Mouse (Mus musculus) 416B (cell line): Measurements from ENCODE around the gene Scgb1b27.
"Not testable (repeated sequence)": the region's sequence is repeated elsewhere in the genome, so short reads cannot be mapped to it uniquely, and the experiment has no call there.

ENCODE experiments used
- DNase-seq: peaks from one replicate; pipeline ENCODE4 v3.0.0; 2011; ENCODE audit warnings: low read depth

The Scgb1b27 gene

DNA sequence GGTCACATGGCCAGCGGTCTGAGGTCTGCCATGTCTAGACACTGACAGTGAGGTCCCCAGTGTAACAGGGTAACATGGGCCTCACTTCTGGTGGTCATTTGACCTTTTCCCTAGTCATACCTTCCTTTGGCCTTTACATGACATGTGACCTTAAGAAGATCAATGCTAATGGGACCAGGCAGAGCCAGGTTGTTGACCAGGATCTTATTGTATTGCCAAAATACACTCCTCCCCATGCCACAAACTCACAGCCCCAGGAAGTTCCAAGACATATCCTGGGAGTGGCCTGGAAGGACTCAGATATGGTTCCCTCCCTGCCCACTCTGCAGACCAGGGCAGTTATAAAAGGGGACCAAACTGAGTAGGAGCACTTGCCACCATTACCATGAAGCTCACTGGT lies at the start of gene Scgb1b27:
Gene Scgb1b27, plus strand, starts transcription at position 301 of the 400 bp plus-strand sequence.
- DNase-seq: not testable (repeated sequence)

DNA sequence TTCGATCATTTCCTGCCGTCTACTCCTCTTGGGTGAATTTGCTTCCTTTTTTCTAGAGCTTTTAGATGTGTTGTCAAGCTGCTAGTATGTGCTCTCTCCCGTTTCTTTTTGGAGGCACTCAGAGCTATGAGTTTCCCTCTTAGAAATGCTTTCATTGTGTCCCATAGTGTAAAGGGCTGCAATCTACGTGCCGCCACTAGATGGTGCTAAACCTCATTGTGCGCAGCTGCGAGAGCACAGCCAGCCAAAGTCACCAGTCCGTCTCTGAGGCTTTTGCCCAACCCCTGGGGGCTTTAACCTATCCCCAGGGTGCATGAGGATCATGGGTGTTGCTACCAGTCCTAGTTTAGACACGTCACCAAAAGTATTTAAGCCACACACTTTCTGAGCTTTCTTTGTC lies 39.0 kb upstream of the Scgb1b27 start:
- not testable (repeated sequence) for DNase-seq

DNA sequence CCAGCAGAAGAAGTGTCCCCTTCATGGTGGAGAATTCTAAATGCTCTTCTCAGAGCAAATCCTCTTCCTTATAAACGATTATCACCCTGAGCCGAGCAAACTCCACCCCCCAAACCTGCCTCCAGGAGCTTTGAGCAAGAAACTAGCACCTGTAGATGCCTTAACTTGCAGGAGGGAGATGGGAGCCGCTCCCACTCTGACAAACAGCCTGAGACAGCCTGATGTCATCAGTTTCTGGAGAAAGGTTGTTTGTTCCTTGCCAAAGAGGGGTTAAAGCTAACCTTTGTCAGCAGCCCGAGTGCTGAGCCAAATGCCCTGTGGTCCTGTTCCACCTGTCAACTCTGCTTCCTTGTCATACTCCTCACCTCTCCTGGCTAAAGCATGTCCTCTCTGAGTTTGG lies 7.4 kb upstream of the Scgb1b27 start, which contains the start of gene Scgb2b27:
Gene Scgb2b27, minus strand, starts transcription at position 101 of the 400 bp plus-strand sequence.
- DNase-seq: no peak

DNA sequence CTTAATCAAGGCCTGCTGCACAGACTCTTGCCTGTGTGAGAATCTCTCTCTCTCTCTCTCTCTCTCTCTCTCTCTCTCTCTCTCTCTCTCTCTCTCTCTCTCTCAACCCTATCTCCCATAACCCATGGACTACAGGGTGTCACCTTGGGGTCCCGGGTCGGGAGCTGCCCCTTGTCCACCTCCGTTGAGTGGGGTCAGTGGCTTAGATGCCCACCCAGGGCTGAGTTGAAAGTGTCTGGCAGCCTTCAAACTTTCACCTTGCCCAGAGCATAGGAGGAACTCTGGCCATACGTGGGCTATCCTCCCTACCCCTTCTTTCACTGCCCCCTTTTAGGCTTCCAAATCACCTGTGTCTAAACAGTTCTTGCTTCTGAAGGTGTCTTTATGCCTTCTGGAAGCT lies 4.4 kb downstream of the Scgb1b27 start:
- DNase-seq: no peak

DNA sequence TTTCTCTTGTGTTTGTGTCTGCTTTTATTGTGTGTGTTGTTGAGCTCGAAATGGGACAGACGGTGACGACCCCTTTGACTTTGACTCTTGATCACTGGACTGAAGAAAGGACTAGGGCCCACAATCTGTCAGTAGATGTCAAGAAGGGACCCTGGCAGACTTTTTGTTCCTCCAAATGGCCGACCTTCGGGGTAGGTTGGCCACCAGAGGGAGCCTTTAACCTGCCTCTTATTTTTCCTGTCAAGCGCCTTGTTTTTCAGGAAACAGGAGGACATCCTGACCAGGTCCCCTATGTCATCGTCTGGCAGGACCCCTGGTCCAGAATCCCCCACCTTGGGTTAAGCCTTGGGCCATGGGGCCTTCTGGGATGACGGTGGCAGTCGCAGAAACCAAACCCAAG lies 5.9 kb downstream of the Scgb1b27 start:
- DNase-seq: peak; percentile 15

DNA sequence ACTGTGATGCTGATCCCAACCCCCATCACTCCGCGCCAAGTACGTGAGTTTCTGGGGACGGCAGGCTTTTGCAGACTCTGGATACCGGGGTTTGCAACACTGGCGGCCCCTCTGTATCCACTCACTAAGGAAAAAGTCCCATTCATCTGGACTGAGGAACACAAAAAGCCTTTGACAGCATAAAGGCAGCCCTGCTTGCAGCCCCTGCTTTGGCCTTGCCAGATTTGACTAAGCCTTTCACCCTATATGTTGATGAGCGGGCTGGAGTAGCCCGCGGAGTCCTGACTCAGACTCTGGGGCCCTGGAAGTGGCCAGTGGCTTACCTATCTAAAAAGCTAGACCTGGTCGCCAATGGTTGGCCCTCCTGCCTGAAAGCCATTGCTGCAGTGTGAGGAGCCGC lies 8.7 kb downstream of the Scgb1b27 start:
- no peak for DNase-seq

DNA sequence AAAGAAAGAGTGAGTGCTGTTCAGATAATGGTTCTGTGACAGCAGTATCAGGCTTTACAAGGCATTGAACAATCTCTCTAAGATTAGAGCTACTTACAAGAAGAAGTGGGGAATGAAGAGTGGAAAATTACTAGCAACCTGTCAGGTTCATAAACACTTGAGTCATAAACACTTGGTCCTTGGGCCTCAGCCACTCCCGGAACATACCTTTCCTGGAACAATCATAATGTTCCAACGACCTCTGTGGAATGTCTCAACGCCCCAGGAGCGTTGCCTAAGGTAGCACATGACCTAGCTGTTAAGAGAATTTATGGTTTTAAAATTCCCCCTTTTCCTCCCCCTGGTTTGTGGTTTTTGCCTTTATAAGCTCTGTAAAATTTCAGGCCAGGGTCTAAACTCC lies 13.3 kb downstream of the Scgb1b27 start:
- not testable (repeated sequence) for DNase-seq

DNA sequence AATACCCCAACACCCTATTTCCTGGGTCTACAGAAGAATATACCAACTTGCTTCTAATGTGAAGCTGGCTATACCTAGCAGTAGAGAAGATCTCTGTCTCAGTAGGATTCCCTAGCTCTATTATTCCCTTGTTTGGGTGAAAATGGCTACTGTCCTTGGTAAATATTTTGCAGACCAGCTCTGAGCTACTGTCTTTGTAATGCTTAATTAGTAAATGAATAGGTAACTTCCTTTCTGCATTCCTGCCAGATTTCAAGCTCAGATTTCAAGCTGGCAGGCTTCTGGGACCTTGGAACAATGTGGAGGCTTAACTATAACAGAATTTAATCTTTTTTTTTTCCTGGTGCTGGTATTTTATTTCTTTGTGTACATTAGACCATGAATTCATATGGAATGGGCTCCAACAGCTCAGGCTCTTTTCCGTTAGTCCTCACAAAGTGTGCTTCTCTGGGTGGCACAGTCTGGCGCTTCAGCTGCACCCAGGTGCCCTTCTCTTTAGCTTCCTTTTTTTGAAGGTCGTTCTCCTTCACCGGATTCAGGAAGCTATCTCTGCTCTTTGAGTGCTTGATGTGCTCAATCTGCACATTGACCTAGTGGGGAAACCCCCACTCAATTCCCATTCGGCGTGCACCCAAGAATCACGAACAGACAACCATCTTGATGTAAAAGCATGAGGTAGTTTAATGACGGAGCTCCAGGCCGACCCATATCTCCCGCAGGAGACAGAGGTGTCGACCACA lies 15.0 kb downstream of the Scgb1b27 start:
- not testable (repeated sequence) for DNase-seq

DNA sequence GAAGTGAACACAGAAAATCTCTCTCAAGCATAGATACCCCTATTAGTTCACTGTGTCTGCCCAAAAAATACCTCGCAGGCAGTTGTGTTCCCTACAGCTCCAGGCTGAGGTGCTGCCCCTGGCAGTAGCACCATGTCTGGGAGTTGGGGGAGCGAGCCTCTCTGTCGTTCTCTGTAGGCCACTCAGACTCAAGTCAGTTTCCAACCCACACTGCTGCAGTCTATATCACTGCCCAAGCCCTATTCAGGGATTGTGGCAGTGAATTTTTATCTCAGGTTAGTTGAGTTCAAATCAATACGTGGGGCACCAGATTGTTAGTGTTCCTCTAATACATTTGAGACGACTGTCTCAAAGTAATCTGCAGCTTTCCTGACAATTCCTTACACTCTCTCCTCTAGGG lies 46.8 kb downstream of the Scgb1b27 start:
- DNase-seq: not testable (repeated sequence)
